Mouse (Mus musculus): ENCODE measurements around the gene Prrc2a. TPM values are rescaled to one million over a fixed set of nuclear protein-coding genes. Genes with fewer than 3 reads are reported as not detected.
A peak's percentile ranks its signal among the peaks of the same experiment; 100 is the strongest.

The Prrc2a gene
- polyA plus RNA-seq, 1 experiment from 2014 or later: 155 TPM

DNA sequence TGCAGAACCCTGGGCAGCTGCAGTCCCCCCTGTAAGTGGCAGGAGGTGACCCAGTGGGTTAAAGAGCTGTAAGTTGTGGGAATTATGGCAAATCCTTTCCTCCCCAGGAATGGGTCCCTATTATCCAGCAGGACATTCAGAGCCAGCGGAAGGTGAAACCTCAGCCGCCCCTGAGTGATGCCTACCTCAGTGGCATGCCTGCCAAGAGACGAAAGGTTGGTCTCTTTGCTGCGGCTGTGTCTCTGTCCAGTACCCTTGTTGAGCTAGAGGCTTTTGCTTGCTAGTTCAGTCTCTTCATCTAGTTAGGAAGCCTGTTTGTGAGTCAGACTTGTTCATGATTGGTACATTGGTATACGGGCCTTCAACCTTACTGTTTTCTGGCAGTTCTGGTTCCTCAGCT lies 18.6 kb downstream of the Prrc2a start:
- H3K9ac ChIP-seq (replicated peaks): no peak overlapping the region
- no peak for ATAC-seq (ENCODE audit: low FRiP score)
- H3K4me1 ChIP-seq: 0 out of 2 replicates have a peak, but pooled peaks cover 5% of the 10 kb centered on the region
- H3K4me3 ChIP-seq (replicated peaks): no peak overlapping the region
- H3K27ac ChIP-seq (replicated peaks): no peak overlapping the region
- peaks cover 97% of the 10 kb centered on the region for H3K36me3 ChIP-seq
- H3K27me3 ChIP-seq (replicated peaks): no peaks in the 10 kb centered on the region
- no peaks in the 10 kb centered on the region for H3K9me3 ChIP-seq (replicated peaks)
- no peak overlapping the region for H3K4me2 ChIP-seq
- 91% methylated on average over 5 of the region's 5 CpGs for WGBS

DNA sequence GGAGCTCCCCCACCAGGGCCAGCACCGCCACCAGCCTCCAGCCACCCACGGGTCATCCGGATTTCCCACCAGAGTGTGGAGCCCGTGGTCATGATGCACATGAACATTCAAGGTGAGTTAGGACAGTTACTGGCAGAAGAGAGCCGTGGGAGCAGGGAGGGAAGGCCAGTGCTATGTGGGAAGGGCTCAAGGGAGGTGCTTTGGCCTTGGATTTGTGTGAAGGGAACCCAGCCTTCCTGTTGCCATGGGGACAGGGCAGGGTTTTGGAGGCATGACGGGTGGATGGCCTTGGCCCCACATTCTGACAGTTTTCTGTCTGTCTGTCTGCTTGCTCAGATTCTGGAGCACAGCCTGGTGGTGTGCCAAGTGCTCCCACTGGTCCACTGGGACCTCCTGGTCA lies 22.7 kb downstream of the Prrc2a start:
- H3K4me3 ChIP-seq (replicated peaks): no peak overlapping the region
- no peak overlapping the region for H3K27ac ChIP-seq (replicated peaks)
- H3K4me2 ChIP-seq: no peak overlapping the region
- H3K27me3 ChIP-seq (replicated peaks): no peaks in the 10 kb centered on the region
- no peak for ATAC-seq (ENCODE audit: low FRiP score)
- H3K9ac ChIP-seq (replicated peaks): no peak overlapping the region
- no peaks in the 10 kb centered on the region for H3K9me3 ChIP-seq (replicated peaks)
- peaks cover 18% of the 10 kb centered on the region for H3K4me1 ChIP-seq
- peaks cover 86% of the 10 kb centered on the region for H3K36me3 ChIP-seq
- WGBS: 91% methylated on average over 6 of the region's 6 CpGs

DNA sequence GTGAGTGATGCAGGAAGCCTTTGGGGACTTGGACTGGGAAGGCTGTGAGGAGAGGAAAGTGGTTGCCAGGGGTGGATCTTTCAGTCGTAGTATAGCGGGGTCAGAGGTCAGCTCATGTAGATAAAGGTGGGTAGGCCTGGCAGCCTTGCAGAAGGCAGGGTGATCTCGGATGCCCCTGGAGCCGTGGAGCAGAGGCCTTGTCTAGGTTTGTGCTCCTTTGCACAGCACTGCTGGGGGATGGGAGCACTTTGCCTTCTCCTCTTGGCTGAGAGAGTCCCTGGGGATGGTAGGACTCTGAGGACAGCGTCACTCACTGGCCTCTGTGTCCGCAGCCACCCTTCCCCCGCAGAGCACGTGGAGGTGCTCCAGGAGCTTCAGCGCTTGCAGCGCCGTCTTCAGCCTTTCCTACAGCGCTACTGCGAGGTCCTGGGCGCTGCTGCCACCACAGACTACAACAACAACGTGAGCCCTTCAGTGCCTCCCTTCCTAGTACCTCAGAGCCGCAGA lies 24.2 kb downstream of the Prrc2a start:
- Histone ChIP-seq H3K27me3 (replicated peaks) (no peaks in the 10 kb centered on the region), H3K27ac (replicated peaks) (no peak overlapping the region), H3K9me3 (replicated peaks) (no peaks in the 10 kb centered on the region), H3K9ac (replicated peaks) (no peak overlapping the region), H3K36me3 (peaks cover 72% of the 10 kb centered on the region), H3K4me3 (replicated peaks) (no peak overlapping the region), H3K4me1 (peaks cover 27% of the 10 kb centered on the region), H3K4me2 (no peak overlapping the region)
- WGBS: 81% methylated on average over 16 of the region's 16 CpGs
- ATAC-seq (ENCODE audit: low FRiP score): no peak

DNA sequence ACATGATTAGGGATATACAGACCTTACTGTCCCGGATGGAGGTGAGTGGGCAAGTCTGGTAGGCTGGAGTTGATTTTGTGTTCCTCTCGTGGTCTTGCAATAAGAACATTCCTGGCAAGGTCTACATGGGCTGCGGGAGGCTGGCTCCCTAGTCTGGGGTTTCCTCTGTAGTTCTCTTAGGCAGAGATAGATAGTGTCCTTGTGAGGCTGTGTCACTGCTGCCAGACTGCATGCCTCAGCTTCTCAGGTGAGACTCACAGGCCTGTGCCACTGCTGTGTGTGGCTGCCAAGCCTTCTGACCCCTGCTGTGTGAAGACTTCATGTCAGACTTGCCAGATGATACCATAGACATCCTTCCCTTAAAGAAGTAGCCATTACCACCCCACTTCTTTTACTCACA lies 25.4 kb downstream of the Prrc2a start:
- Histone ChIP-seq H3K9ac (replicated peaks) (no peak overlapping the region), H3K36me3 (peaks cover 59% of the 10 kb centered on the region), H3K4me2 (no peak overlapping the region), H3K4me1 (peaks cover 29% of the 10 kb centered on the region), H3K9me3 (replicated peaks) (no peaks in the 10 kb centered on the region), H3K27ac (replicated peaks) (no peak overlapping the region), H3K4me3 (replicated peaks) (no peak overlapping the region), H3K27me3 (replicated peaks) (no peaks in the 10 kb centered on the region)
- 94% methylated on average over 3 of the region's 3 CpGs for WGBS
- no peak for ATAC-seq (ENCODE audit: low FRiP score)

DNA sequence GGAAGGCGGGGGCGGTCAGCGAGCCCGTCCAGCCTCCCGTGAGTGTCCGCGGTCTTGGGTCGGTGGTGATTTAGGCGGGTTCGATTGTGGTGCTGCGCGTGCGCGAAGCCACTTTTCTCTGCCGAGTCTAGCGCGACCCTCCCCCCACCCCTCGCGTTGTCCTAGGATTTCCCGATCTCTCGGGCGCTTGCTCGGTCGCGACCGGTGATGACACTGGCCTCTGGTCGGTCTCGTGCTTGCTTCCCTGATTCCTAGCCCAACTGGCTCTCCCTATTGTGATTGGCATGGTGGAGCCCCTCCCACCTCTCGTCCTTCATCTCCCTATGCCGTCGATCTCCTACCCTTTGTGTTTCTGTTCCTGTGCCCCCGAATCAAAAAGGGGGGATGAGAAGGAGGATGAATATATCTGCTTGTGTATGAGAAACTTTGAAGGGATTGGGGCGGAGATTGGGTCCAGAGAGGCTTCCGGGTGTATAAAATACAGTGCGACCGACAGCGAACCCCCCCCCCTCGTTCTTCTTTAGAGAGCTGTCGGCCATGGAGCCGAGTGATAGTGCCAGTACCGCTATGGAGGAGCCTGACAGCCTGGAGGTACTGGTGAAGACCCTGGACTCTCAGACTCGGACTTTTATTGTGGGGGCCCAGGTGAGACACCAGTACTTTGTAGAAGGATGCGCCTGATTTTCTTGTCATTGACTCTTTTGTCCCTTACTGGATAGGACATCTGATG lies 28.9 kb downstream of the Prrc2a start:
- Histone ChIP-seq H3K4me1 (peaks cover 35% of the 10 kb centered on the region), H3K27me3 (replicated peaks) (no peaks in the 10 kb centered on the region), H3K4me2 (peak overlapping the region; percentile 89), H3K9me3 (replicated peaks) (no peaks in the 10 kb centered on the region), H3K9ac (replicated peaks) (peak overlapping the region; percentile 78), H3K36me3 (peaks cover 26% of the 10 kb centered on the region), H3K27ac (replicated peaks) (peak overlapping the region; percentile 98), H3K4me3 (replicated peaks) (peak overlapping the region; percentile 73)
- ATAC-seq (ENCODE audit: low FRiP score): peak; percentile 74
- WGBS: 1% methylated on average over 43 of the region's 43 CpGs

DNA sequence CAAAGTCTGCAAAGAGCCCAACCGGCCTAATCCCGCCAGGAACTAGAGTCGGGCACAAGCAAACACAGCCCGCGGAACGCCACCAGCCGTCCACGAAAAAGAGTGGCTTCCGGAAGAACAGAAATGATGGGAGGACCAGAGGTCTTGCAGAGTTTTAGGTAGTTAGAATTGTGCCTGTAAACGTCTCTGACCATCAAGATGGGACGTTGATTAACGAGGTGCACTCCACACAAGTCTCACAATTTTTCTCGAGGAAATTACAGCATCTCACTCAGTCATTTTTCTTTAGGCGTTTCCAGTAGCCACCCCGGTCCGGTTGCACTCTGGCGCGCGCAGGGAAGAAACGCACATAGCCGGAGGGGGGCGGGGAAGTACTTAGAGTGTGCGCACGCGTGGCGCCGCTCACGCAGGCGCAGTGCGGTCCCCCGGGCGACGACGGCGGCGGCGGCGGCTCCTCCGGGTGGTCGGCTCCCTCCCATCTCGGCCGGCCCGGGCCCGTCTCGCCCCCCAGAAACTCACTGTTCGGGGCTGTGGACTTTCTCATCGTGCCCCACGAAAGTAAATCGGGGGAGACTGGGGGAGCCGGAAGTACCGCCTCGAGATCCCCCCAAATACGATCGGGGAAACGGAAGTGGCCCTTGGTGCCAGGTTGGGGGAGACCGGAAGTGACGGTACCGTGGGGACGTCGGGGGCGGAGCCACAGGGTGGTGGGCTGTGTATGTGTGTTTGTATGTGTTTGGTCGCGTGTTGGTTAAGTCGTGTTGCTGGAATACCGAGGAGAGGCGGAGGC lies 29.7 kb downstream of the Prrc2a start, which contains the start of gene Bag6:
TSS of gene Bag6 (plus strand) at position 378 of the 790 bp plus-strand sequence.
- Histone ChIP-seq H3K4me3 (replicated peaks) (peak within 1 kb of the TSS; percentile 73), H3K9me3 (replicated peaks) (no peaks in the 10 kb centered on the region), H3K27me3 (replicated peaks) (no peaks in the 10 kb centered on the region), H3K9ac (replicated peaks) (peak within 1 kb of the TSS; percentile 78), H3K4me1 (peaks cover 35% of the 10 kb centered on the region), H3K4me2 (peak within 1 kb of the TSS; percentile 89), H3K27ac (replicated peaks) (peak within 1 kb of the TSS; percentile 98), H3K36me3 (peaks cover 21% of the 10 kb centered on the region)
- ATAC-seq (ENCODE audit: low FRiP score): peak; percentile 95
- under 1% methylated on average over 66 of the region's 66 CpGs for WGBS

DNA sequence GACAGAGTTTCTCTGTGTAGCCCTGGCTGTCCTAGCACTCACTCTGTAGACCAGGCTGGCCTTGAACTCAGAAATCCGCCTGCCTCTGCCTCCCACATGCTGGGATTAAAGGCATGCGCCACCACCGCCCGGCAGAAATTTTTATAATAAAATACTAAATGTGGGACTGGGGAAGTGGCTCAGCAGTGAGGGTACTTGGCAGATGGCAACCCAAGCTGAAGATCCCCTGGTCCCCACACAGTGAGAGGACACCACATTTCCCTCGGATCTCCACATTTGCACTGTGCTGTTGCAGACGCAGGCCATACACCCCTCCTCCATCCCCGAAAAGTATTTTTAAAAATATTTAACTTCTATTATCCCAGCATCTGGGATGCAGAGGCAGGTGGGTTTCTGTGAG lies 31.2 kb downstream of the Prrc2a start:
- Histone ChIP-seq H3K4me3 (replicated peaks) (no peak overlapping the region), H3K9ac (replicated peaks) (no peak overlapping the region), H3K27me3 (replicated peaks) (no peaks in the 10 kb centered on the region), H3K27ac (replicated peaks) (no peak overlapping the region), H3K4me2 (no peak overlapping the region), H3K9me3 (replicated peaks) (no peaks in the 10 kb centered on the region), H3K36me3 (peaks cover 6% of the 10 kb centered on the region), H3K4me1 (peaks cover 39% of the 10 kb centered on the region)
- no peak for ATAC-seq (ENCODE audit: low FRiP score)
- 95% methylated on average over 7 of the region's 7 CpGs for WGBS

GRCm38 (mm10) chr17:35132174-35132560 lies 32.5 kb downstream of the Prrc2a start:
- Histone ChIP-seq H3K4me2 (no peak overlapping the region), H3K27me3 (replicated peaks) (no peaks in the 10 kb centered on the region), H3K4me1 (peaks cover 36% of the 10 kb centered on the region), H3K27ac (replicated peaks) (no peak overlapping the region), H3K36me3 (peaks cover 2% of the 10 kb centered on the region; the same call in 1 of the 2 replicates), H3K9me3 (replicated peaks) (no peaks in the 10 kb centered on the region), H3K9ac (replicated peaks) (no peak overlapping the region), H3K4me3 (replicated peaks) (no peak overlapping the region)
- WGBS: 85% methylated on average over 3 of the region's 3 CpGs
- no peak for ATAC-seq (ENCODE audit: low FRiP score)

GRCm38 (mm10) chr17:35131500-35132173 lies 33.1 kb downstream of the Prrc2a start, which contains the start of gene Apom:
TSS of gene Apom (minus strand) at chr17:35132050.
- WGBS: 85% methylated on average over 15 of the region's 15 CpGs
- H3K27ac ChIP-seq (replicated peaks): no peak within 1 kb of the TSS
- ATAC-seq (ENCODE audit: low FRiP score): no peak
- H3K36me3 ChIP-seq: peaks cover 2% of the 10 kb centered on the region; the same call in 1 of the 2 replicates
- H3K9me3 ChIP-seq (replicated peaks): no peaks in the 10 kb centered on the region
- no peak within 1 kb of the TSS for H3K4me3 ChIP-seq (replicated peaks)
- no peak within 1 kb of the TSS for H3K4me2 ChIP-seq
- H3K9ac ChIP-seq (replicated peaks): no peak within 1 kb of the TSS
- no peaks in the 10 kb centered on the region for H3K27me3 ChIP-seq (replicated peaks)
- peaks cover 36% of the 10 kb centered on the region for H3K4me1 ChIP-seq

DNA sequence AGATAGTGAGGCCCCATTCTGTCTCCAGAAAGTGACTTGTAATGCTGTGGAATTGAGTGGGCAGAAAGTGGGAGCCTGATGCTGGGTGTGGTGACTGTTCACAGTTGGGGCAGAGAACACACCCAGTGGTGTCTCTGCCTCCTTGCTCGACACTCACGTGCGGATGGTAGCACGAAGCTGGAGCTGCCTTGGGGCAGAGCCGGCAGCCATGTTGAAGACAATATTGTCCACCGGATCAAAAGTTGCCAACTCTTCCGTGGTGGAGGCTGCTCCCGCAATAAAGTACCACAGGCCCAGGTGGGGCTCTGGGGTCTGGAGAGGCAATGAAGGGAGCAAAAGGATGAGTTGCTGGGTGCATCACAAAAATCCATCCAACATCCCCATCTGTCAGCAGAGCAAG lies 33.7 kb downstream of the Prrc2a start:
- no peak overlapping the region for H3K27ac ChIP-seq (replicated peaks)
- H3K36me3 ChIP-seq: peaks cover 2% of the 10 kb centered on the region; the same call in 1 of the 2 replicates
- H3K4me3 ChIP-seq (replicated peaks): no peak overlapping the region
- ATAC-seq (ENCODE audit: low FRiP score): no peak
- WGBS: 90% methylated on average over 8 of the region's 8 CpGs
- peaks cover 36% of the 10 kb centered on the region for H3K4me1 ChIP-seq
- H3K27me3 ChIP-seq (replicated peaks): no peaks in the 10 kb centered on the region
- no peaks in the 10 kb centered on the region for H3K9me3 ChIP-seq (replicated peaks)
- no peak overlapping the region for H3K9ac ChIP-seq (replicated peaks)
- H3K4me2 ChIP-seq: no peak overlapping the region

- 76% methylated on average over 11 of the region's 11 CpGs for WGBS
- H3K27ac ChIP-seq (replicated peaks): no peak overlapping the region
- H3K36me3 ChIP-seq: peaks cover 8% of the 10 kb centered on the region
- H3K4me2 ChIP-seq: no peak overlapping the region
- no peak overlapping the region for H3K4me3 ChIP-seq (replicated peaks)
- H3K27me3 ChIP-seq (replicated peaks): no peaks in the 10 kb centered on the region
- no peak for ATAC-seq (ENCODE audit: low FRiP score)
- H3K9ac ChIP-seq (replicated peaks): no peak overlapping the region
- peaks cover 44% of the 10 kb centered on the region for H3K4me1 ChIP-seq
- no peaks in the 10 kb centered on the region for H3K9me3 ChIP-seq (replicated peaks)
Observed at GRCm38 (mm10) chr17:35128996-35129395, 35.7 kb downstream of the Prrc2a start.

Data from neural tube, embryonic 15.5 days (tissue).